Mouse (Mus musculus) heart, postnatal 0 days (tissue): Measurements from ENCODE around the gene Nrxn3.

Source experiments
- CTCF ChIP-seq: IDR thresholded peaks from 2 replicates; pipeline ENCODE4 v1.5.1; 2016; ENCODE audit warnings: antibody characterized with exemption, control low read depth, low read depth
- EP300 ChIP-seq: IDR thresholded peaks from 2 replicates; pipeline ENCODE4 v1.6.1; 2016; ENCODE audit warnings: antibody characterized with exemption, low read depth

GRCm38 (mm10) chr12:89442323-89443038 is 719.8 kb downstream of the Nrxn3 start:
- no peak for TF ChIP-seq CTCF
- no peak for TF ChIP-seq EP300
